Mouse (Mus musculus): ENCODE results near the gene Map7d1.

GRCm38 (mm10) chr4:126283582-126283981 is 27.4 kb upstream of the Map7d1 start:
- TF ChIP-seq EP300 (optimal IDR thresholded peaks at IDR 0.05) (no peak), CTCF (IDR thresholded peaks at IDR 0.05; ENCODE audit: low read depth) (no peak)
